Mouse (Mus musculus): Measurements from ENCODE around the gene Adsl. TPM values are rescaled to one million over a fixed set of nuclear protein-coding genes. Genes with fewer than 3 reads are reported as not detected.
A peak's percentile ranks its signal among the peaks of the same experiment; 100 is the strongest.

Adsl gene
- total RNA-seq, 1 experiment from 2014 or later = 42.4 TPM

GRCm38 (mm10) chr15:80941468-80942040, 6.7 kb upstream of the Adsl start:
- no peak for DNase-seq

- DNase-seq = peak; percentile 43
Measured at GRCm38 (mm10) chr15:80945851-80946250, 2.4 kb upstream of the Adsl start.

GRCm38 (mm10) chr15:80949431-80949830, 1.1 kb downstream of the Adsl start:
- DNase-seq = no peak

GRCm38 (mm10) chr15:80950055-80950454, 1.8 kb downstream of the Adsl start:
- DNase-seq = no peak

GRCm38 (mm10) chr15:80953971-80954370, 5.7 kb downstream of the Adsl start:
- DNase-seq = no peak

GRCm38 (mm10) chr15:80954861-80955260, 6.6 kb downstream of the Adsl start:
- no peak for DNase-seq

- DNase-seq = no peak
Measured at GRCm38 (mm10) chr15:80955836-80956438, 7.6 kb downstream of the Adsl start.

- no peak for DNase-seq
Measured at GRCm38 (mm10) chr15:80969371-80969770, 21.1 kb downstream of the Adsl start.

GRCm38 (mm10) chr15:80974311-80974710, 26.0 kb downstream of the Adsl start:
- DNase-seq = no peak

GRCm38 (mm10) chr15:80975666-80976065, 27.4 kb downstream of the Adsl start:
- DNase-seq = no peak

- DNase-seq = peak; percentile 87
Measured at GRCm38 (mm10) chr15:80977620-80978334, 29.5 kb downstream of the Adsl start, which contains the start of gene Sgsm3. Gene Sgsm3, plus strand, starts transcription at chr15:80977765.

GRCm38 (mm10) chr15:80979611-80980010, 31.3 kb downstream of the Adsl start:
- DNase-seq = no peak

- DNase-seq = no peak
Measured at GRCm38 (mm10) chr15:80981176-80981575, 32.9 kb downstream of the Adsl start.

GRCm38 (mm10) chr15:80983264-80983663, 35.0 kb downstream of the Adsl start:
- DNase-seq = no peak

- no peak for DNase-seq
Measured at GRCm38 (mm10) chr15:80988331-80988730, 40.0 kb downstream of the Adsl start.

- no peak for DNase-seq
Measured at GRCm38 (mm10) chr15:80989712-80990111, 41.4 kb downstream of the Adsl start.

GRCm38 (mm10) chr15:80994959-80995358, 46.7 kb downstream of the Adsl start:
- no peak for DNase-seq

GRCm38 (mm10) chr15:80996090-80996835, 48.0 kb downstream of the Adsl start:
- DNase-seq = no peak

- DNase-seq = no peak
Measured at GRCm38 (mm10) chr15:80997077-80997476, 48.8 kb downstream of the Adsl start.

GRCm38 (mm10) chr15:81000419-81001138, 52.3 kb downstream of the Adsl start:
- DNase-seq = no peak

GRCm38 (mm10) chr15:81006127-81006735, 57.9 kb downstream of the Adsl start:
- no peak for DNase-seq

GRCm38 (mm10) chr15:81007339-81007738, 59.0 kb downstream of the Adsl start:
- DNase-seq = no peak
